Mouse (Mus musculus) urinary bladder, postnatal 25 days (tissue): ENCODE results near the gene Nup133.
"Not testable (repeated sequence)": the region's sequence is repeated elsewhere in the genome, so short reads cannot be mapped to it uniquely, and the experiment has no call there.

Source experiments
- DNase-seq: peaks from one replicate; pipeline ENCODE4 v3.0.0; 2022; ENCODE audit warnings: low spot score

Nup133 gene

DNA sequence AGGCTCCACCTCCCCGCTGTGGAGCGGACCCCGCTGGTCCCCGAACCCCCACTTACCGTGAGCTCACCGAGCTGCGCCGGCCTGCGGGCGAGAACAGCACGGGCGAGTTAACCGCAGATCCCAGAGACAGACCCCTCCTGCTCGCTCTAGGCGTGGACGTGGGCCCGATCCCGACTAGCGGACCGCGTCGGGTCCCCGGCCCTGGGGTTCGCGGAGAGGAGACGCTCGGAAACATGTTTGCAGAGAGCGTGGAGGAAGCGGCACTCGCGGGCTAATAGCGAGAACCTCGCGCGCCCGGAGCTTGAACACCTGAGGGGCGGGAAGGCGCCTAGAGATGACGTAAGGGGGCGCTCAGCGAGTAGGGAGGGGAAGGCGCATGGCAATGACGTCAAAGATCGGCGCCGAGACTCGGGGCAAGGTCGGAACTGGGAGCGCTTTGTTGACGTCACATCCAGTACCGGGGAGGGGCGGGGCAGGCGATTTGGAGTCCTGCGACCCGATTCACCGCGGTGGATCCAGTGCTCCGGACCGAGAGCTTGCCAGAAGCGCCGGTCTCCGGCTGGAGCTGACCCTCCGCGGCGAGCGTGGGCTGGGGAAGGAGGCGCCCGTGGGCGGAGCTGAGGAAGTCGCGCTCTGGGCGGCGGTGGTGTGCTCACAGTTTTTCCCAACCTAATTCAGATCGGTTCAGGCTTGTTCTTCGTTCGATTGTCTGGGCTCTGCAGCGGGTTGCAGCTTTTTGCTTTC lies at the start of gene Nup133:
Gene Nup133, minus strand, starts transcription at position 324 of the 744 bp plus-strand sequence.
- DNase-seq = peak; percentile 99

DNA sequence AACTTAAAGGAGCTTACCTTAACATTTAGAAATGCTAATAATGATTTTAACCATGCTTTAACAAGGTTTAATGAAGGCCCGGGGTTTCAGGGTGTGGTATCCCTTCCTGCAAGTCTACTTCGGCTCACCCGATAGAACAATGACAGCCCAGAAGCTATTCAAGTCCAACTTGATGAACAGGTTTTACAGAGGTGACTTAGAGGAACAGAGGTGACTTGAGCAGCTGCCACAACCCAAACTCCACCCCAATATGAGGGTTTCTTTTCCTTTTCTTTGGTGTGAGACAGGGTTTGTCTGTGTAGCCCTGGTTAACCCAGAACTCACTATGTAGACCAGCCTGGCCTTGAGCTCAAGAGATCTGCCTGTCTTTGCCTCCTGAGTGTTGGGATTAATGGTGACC lies 44.9 kb upstream of the Nup133 start:
- no peak for DNase-seq

DNA sequence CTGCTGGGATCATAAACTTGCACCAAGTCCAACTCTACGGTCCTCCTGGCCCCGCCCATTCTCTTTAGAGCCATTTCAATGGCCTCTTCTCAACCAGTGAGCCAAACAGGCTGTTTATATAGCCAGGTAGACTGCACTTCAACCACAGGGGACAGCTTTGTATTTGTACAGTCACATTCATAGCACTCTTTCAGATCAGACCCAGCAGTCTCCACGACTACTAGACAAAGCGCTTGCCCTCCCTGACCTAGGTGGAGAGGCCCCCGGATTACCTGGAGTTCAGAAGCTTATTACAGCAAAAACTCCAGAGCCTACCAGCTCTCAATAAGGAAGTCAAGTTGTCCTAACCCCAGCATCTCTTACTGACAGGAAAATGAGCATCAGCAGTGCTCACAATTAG lies 44.5 kb upstream of the Nup133 start:
- no peak for DNase-seq

DNA sequence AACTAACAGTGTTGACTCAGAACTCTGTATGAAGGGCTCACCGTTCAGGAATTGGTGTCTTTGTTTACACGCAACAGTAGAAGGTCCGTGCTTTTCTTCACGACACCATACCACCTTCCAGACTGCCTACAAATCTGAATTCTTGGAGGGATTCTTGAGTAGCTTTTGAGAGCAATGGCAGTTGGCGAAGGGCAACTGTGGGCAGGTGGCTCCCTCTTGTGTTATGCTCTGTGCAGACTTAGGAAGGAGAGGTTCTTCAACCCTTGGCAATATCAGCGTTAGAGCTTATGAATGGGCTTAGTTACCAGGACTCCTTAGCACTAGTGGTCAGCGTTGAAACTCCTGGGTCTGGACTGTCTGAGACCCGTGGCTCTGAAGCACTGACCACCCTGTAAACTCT lies 43.5 kb upstream of the Nup133 start:
- DNase-seq = no peak

DNA sequence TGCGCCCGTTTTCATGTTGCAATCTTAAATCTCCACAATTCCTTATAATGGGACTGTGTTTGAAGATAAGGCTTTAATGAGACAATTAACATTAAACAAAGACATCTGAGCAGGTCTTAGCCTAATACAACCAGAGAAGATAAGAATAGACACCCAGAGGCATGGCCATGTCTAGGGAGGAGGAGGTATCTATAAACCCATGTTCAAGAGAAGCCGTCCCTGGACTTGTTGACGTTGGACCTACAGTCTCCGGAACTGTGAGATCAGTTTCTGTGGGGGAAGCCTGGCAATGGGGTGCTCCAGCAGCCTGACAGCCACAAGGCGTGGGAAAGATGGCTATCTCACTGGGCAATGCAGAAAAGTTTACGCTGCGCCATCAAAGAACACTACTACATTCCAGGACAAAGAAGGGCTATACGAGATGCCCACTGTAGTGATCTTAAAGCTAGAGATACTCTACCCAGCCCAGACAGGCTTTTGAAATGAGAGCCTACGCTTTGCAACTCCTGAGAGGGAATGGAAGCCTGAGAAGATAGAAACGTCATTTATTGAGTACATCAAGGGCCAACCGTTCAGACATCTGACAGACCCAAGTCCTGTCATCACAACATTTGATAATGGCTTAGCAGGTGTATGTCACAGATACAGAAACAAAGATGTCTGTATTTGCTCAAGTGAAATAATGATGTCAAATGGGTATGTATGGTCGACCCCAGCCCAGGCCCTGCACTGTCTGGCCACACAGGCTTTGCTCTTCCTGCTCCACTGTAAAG lies 41.4 kb upstream of the Nup133 start:
- DNase-seq = no peak

DNA sequence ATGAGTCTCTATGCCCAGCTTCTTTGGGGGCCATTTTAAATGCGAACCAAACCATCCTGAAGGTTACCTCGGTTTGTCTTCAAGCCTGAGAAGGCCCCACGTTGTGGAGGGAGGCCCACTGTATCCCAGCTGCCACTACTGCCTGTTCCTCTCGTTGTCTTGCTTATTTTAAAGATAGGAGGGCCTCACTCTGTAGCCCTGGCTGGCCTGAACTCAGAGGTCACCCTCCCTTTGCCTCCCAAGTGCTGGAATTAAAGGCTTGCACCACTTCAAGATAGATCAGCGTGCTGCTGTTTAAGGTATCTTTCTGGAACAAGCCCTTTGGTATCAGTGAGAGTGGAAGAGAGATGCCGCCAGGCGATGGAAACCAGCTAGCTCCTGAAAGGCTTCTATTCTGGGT lies 40.1 kb upstream of the Nup133 start:
- DNase-seq = no peak

DNA sequence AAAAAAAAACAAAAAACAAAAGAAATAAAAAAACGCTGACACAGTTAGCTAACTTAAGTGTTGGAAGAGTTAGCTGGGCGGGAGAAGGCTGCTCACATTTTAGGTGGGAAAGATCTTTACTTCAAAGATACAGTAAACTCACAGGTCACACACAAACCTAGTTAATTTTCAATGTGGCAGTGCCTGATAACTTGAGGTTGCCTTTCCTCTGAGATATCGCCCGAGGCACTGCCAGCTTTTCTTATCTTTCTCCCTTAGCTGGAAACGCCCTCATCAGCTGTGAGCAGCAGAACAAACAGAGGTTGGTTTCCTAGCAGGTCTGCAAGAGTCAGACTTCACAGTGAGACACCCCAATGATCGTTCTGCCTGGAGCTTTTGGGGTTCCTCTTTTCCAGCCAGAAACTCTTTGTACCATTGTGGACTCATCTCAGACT lies 39.6 kb upstream of the Nup133 start:
- no peak for DNase-seq

DNA sequence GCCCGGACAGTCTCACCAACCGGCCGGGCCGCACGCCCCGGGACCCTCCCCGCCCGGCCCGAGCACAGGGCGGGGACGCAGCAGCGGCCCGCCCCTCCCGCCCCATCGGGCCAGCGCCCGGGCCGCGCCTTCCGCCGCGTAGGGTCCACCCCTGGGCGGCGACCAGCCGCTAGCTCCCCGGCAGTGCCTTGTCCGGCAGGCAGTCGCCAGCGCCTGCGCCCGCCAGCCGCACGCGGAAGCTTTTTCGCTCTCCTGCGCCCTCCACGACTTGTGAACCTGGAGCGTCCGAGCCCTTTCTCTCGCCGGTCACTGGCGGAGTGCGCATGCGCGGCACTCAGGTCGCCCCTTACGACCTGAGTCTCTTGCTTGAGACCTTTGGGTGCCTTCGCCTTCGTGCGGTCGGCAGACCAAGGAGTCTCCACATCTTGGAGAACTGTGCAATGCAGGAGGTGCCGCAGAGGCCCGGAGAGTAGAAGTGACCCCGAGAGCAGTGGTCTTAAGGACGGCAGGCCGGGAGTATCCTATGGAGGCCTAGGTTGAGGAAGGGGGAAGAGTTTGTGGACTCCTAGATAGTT lies 33.8 kb upstream of the Nup133 start, which contains the start of gene Abcb10:
Gene Abcb10, minus strand, starts transcription at position 297 of the 575 bp plus-strand sequence.
- peak; percentile 82 for DNase-seq

DNA sequence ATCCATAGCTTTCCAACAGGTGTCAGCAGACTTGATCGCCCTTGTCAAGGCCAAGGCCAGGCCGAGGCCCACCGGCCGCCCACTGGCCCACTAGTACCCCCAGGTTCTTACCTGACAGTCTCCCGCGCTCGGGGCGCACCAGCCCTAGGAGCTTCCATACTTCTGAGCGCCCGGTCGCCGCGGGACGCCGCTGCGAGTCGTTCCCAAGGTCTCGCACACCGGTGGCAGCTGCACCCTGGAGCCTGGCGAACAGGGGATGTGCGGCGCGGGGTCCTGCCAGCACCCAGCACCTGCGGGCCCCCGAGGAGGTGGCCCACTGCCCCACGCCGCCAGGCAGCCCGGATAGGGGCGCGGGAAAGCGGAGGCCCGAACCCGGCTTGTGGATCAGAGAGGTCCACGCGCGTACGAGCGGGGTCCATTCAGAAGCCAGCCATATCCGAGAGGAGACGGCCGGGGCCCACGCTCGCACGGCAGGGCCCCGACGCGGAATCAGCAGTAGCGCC lies 33.3 kb upstream of the Nup133 start:
- no peak for DNase-seq

DNA sequence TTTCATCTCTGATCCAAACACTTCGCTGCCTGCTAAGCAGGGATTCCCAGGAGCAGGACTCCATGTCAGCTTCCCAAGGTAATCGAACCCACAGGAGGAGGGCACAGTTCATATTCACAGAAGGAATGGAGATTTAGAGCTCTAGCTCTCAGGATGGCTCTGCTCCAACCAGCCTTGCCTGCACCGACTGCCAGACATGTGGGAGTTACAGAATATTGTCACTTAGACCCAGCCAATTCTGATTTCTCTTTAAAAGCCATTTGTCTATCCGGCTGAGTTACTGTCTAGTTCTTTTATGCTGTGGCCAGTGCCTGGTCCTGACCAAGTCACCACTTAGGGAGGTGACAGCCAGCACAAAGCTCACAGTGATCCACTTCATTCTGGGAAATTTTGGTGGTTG lies 32.6 kb upstream of the Nup133 start:
- DNase-seq = no peak

DNA sequence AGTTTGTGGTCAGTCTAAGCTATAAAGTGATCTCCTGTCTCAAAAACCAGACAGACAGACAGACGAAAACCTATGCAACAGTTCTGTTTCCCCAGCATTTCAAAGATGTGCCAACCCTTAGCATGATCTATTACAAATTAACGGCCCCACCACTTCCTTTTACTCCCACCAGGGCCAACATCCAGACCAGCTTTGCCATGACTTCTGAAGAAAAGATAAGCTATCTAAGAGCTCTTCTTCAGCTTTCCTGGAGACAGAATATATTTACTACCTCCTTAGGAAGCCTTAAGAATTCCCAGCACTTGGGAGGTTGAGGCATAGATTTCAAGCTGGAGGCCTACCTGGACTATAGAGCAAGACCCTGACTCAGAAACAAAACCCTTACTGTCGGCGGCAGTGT lies 31.2 kb upstream of the Nup133 start:
- no peak for DNase-seq

DNA sequence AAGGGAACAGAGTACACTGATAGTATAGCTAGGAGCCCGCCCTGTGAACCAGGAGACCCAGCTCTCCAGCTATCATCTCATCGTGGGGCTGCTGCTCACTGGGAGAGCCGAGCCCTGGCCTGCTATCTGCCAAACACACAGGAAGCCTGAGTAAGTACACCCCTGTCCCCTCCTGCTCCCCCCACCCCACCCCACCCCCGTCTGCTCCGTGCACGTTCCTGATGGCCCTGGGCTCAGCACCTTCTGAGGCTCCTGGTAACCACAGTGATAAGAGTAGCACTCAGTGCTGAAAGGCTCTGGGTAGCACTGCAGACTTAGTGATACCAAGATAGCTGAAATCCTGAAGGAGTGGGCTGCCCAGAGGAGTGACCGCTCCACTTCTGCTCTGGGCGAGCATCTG lies 29.9 kb upstream of the Nup133 start:
- no peak for DNase-seq

DNA sequence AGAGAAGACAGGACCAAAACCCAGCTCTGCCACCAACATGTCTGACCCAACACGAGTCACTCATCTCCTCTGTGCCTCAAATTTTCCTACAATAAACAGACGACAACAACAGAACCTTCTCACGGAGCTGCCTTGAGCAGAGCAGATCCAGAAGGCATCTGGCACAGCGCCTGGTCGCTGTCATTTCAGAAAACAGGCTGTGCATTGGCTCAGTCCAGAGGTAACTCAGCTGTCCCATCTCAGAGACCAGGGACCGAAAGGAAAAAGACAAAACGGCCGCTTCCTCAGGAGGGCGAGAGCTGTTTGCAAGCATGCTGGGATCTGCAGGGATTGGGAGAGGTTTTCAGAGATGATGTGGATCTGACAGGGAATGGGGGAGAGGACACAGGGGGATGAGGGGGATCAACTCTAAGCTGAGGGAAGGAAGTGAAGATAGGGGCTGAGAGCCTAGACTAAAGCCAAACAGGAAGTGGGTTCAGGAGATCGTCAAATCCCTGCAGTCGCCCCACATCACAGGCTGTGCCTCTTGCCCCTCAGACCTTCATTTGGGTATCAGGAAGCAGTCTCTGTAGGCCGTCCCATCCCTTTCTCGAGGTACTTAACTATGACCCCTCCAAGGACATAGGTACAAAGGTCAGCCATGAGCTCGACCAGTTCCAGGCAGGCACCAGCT lies 29.2 kb upstream of the Nup133 start:
- DNase-seq = no peak

DNA sequence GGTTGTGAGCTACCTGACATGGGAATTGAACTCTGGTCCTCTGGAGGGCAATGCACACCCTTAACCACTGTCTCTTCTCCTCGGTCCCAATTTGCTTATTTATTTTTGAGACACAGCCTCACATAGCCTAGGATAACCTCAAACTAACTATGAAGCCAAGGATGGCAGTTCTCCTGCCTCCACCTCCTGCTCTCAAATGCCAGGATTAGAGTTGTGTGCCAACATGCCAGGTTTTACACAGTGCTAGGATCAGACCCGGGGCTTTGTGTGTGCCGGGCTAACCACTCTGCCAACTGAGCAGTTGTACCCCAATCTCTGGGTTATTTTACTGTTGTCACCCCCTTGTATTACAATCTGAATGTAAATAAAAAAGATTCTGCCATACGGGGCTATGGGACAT lies 28.4 kb upstream of the Nup133 start:
- DNase-seq = no peak

DNA sequence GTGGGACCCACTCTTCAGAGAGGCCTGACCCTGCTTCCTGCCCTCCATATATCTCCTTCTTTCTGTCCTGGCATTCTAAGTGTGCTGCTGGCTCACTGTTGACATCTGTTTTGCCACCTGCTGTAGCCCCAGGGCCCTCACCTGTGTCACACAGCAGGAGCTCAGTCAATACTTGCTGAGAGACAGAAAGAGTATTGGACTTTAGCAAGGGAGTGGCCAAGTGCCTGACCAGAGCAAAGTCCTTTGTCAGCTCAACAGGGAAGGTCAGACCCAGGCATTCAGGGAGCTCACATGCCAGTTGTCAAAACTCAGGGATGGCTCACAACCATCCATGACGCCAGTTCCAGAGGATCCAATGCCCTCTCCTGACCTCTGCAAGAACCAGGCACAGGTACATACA lies 24.4 kb upstream of the Nup133 start:
- no peak for DNase-seq

DNA sequence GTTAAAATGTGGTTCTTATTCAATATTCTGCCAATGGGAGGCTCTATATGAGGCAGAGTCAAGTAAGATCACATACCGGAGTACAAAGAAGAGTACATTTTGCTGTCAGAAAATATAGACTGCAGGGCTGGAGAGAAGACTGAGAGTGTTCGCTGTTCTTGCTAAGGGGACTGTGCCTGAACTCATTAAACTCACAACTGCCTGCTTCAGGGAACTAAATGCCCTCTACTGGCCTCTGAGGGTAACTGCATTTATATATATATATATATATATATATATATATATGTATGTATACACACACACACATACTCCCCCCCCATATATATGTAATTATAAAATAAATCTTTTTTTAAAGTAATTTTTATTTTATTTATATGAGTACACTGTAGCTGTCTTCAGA lies 17.8 kb upstream of the Nup133 start:
- DNase-seq = no peak

DNA sequence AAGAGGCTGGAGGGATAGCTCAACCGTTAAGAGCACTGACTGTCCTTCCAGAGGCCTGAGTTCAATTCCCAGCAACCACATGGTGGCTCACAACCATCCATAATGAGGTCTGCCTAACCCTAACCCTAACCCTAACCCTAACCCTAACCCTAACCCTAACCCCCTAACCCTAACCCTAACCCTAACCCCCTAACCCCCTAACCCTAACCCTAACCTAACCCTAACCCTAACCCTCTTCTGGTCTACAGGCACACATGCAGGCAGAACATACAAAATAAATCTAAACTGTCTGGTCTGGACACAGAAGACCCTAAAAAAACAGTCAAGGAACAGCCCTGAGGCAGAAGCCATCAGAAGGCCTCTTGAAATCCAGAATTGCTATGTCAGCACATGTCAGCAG lies 12.3 kb upstream of the Nup133 start:
- DNase-seq = no peak

DNA sequence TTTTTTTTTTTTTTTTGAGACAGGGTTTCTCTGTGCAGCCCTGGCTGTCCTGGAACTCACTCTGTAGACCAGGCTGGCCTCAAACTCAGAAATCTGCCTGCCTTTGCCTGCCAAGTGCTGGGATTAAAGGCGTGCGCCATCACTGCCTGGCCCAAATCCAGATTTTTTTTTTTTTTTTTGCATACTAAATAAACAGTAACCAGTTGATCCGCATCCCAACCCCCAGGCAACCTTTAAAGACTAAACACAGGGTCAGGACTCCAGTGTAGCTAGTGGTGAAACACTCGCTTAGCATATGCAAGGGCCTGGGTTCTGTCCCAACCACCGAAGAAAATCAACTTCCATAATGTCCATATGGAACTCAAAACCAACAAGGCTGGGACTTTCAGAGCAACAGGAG lies 11.5 kb upstream of the Nup133 start:
- DNase-seq = not testable (repeated sequence)

DNA sequence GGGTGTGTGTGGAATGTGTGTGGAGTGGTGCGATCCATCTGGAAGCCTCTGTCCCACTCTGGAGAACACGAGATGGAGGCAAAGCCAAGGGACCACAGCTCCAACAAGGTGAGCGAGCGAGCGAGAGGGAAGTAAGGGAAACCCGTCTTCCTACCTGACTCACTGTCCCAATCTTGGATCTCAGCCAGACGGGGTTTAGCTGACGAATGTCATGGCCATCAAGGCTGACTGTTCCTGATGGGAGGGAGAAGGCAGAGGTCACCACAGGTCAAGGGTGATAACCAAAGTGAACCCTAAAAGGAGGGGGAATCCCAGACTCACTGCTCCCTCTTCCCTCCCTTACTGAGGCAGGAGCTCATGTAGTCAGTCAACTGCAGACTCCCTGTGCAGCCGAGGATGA lies 11.0 kb upstream of the Nup133 start:
- DNase-seq = no peak

DNA sequence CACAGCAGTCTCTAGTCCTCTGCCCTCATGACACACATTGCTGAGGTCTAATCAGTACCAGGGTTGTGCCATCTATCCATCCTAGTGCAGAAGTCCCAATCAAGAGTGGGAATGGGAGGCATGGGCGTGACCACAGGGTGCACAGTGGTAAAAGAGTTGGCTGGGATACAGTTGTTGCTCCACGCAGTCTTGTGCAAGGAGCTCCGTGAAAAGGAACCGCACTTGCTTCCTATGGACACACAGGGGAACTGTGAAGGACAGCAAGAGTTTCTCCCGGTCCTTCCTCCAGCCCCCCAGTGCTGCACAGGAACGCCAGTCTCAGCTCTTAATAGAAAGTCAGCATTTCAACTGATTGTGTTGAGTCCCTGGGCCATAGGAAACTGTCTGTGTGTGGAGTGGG lies 10.4 kb upstream of the Nup133 start:
- no peak for DNase-seq

DNA sequence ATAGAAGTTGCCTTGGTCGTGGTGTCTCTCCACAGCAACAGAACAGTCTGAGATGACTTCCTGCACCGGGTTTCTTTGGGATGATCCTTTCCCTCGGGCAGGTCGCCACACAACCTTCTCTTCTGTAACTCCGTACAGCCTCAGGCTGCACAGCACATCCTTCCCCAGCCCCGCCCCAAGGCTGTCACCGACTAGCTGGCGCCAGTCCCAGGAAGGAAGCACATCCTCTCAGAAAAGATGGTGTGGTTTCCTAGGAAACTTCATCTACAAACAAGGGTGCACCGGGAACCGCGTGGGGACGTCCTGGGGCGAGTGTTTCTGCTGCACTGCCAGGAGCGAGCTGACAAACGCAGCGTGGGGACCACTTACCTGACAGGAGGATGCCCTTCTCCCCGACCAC lies 9.1 kb upstream of the Nup133 start:
- DNase-seq = no peak

DNA sequence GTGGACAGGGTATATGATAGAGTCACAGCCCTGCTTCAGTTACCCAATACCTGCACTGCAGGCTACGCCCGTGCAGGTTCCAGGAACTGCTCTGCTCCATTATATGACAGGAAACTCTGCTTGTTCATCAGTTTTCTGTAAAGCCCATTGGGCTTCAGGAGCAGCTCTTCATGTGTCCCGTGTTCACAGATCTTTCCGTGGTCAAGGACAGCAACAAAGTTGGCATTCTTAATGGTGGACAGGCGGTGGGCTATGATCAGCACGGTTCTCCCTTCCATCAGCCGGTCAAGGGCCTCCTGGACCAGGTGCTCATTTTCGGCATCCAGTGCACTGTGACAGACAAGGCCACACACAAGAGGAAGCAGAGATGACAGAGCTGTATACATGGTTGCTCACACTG lies 5.2 kb upstream of the Nup133 start:
- no peak for DNase-seq

DNA sequence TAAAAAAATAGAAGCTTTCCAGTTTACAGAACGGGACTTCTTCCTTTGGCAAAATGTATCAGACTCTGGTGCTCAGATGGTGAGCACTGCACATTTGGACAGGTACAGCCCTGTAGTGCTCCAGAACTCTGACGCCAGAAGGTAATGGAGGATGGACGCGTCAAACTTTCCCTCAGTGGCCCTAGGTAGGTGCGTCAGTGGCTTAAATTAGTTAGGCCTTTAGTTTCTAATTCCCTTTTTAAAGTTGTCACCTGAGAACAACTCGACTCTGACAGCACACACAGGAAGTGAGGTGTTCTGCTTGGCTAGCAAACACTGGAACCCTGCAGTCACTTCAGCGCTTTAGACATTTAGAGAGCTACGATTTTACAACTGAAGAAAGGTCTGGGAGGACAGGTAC lies 4.6 kb upstream of the Nup133 start:
- no peak for DNase-seq
